Mouse (Mus musculus) retina, postnatal 1 day (tissue): ENCODE results near the gene Cutal.

Experiments
- DNase-seq: peaks from one replicate; pipeline ENCODE4 v3.0.0-alpha.2; 2012

The Cutal gene

GRCm38 (mm10) chr2:34920144-34920543 lies 45.9 kb downstream of the Cutal start:
- DNase-seq, result no peak

GRCm38 (mm10) chr2:34922729-34923128 lies 48.5 kb downstream of the Cutal start:
- no peak for DNase-seq

- DNase-seq, result no peak
Observed at GRCm38 (mm10) chr2:34927320-34927719, 53.1 kb downstream of the Cutal start.

DNA sequence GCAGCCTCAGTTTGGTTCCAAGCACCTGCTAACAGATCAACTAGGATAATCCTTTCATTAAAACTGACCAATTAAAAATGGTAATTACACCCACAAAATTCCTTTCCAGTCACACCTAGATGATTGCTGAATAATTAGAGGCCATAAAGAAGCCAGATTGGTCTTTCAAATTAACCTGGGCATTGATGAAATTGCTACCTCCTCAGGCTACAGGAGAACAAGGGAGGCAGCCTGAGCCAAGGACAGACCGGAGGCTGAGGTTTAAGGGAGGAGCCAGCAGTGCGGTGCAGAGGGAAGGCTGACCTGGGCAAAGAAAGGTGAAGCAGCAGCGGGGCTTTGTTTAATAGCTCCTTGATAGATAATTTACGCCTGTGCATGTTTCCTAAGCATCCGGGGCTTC lies 63.3 kb downstream of the Cutal start:
- no peak for DNase-seq

- DNase-seq, result no peak
Observed at GRCm38 (mm10) chr2:34938269-34939208, 64.3 kb downstream of the Cutal start.

DNA sequence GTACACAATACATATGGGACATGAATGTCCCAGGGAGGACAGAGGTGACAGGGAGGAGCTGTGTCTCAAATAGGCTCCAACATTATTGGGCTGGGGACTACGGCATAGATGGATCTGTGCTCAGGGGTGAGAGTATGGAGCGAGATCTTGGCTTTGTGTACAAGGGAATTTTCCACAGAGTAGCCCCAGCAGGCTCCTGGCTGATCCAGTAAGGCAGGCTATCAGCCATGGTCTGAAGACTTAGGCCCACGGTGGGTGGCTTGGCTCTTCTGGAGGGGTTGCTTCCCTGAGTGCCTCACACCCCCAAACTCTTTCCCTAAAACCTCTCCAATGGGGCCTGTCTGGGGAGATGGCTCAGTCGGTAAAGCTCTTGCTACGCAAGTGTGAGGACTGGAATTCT lies 66.0 kb downstream of the Cutal start:
- DNase-seq, result no peak

DNA sequence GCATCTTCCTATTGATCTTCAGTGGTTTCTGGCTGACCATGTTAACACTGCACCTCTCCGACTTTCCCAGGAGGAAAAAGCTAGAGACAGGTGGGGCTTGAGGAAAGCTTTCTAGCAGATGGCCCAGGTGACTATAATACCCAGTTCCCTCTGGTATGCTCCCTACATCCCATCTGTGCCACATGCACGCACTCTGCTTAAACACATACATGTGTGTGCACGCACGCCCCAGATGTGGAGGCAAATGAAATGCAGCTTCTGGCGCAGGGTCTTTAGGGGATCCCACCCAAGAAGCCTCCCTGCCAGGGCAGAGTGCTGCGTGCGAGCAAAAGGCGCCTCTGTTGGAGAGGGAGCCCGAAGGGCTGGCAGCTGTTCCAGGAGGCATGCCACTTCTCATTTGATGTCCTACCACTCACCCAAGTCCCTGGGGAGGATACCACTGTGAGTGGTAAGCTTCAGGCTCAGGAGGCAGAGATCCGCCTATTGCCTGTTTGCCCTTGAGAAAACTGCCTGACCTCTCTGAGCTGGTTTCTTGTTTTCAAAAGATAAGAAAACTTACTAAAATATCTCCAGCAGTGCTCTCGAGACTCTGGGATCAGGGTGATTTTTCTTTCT lies 67.0 kb downstream of the Cutal start:
- DNase-seq, result peak; percentile 12
